Mouse (Mus musculus): ENCODE measurements around the gene Nrp1. TPM values are rescaled to one million over a fixed set of nuclear protein-coding genes. Genes with fewer than 3 reads are reported as not detected.
A peak's percentile ranks its signal among the peaks of the same experiment; 100 is the strongest.

Gene Nrp1
- total RNA-seq, 1 experiment from 2014 or later, result 7.7 TPM

GRCm38 (mm10) chr8:128362940-128363595, 4.7 kb downstream of the Nrp1 start:
- peak; percentile 83 for ATAC-seq (replicated peaks; ENCODE audit: low read depth, poor library complexity, severe bottlenecking)

GRCm38 (mm10) chr8:128370496-128370895, 12.1 kb downstream of the Nrp1 start:
- no peak for ATAC-seq (replicated peaks; ENCODE audit: low read depth, poor library complexity, severe bottlenecking)

DNA sequence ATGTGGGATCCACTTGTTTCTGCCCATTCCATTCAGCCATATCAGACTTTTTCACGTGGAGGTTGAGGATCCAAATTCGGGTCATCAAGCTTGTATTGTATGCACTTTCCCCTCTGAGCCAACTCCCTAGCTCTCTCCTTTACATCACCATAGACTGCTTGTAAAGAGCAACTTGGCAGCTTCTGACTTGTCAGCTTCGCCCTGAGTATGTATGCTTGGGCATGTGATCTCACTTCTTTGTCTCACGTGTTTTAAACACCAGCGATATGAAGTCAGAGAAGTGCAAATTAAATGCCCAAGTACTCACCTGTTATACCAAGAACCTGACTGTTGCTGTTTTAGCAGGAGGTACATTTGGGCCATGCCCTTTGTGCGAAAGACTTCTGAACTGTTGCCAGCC, 12.6 kb downstream of the Nrp1 start:
- no peak for ATAC-seq (replicated peaks; ENCODE audit: low read depth, poor library complexity, severe bottlenecking)

DNA sequence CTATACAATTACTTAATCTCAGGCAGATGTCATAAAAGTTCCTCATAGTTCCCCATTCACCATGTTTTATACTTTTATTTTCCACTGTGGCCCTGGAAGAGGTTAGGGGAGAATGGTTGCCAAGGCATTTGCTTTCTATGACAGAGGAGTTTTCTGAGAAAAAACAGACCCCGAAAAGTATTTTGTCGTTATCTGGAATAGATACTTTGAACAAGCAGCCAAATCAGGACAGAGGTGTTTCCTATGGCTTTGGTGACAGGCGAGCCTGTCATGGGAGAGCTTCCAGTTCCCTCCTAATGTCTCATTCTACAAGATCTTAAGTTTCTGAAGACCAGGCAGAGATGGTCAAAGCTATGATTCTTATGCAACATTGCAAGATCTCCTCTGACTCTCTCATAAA, 13.4 kb downstream of the Nrp1 start:
- no peak for ATAC-seq (replicated peaks; ENCODE audit: low read depth, poor library complexity, severe bottlenecking)

DNA sequence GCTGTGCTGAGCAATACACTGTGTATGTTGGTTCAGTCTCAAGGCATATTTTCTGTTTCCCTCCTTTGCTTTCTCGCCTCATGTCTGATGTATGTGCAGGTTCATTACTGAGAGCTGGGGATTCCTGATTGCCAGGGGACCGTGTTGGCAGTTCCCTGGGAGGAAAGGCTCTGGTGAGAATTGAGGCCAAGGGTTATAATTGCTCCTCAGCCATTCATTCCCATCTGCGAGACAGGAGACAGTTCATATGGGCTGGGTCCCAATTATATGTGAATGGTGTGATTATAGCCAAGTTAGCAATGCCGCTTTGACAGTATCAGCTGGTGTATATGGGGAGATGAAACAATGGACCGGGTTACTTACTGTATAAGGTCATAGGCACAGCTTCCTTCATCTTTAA, 14.3 kb downstream of the Nrp1 start:
- no peak for ATAC-seq (replicated peaks; ENCODE audit: low read depth, poor library complexity, severe bottlenecking)

GRCm38 (mm10) chr8:128373418-128373817, 15.0 kb downstream of the Nrp1 start:
- ATAC-seq (replicated peaks; ENCODE audit: low read depth, poor library complexity, severe bottlenecking), result no peak

DNA sequence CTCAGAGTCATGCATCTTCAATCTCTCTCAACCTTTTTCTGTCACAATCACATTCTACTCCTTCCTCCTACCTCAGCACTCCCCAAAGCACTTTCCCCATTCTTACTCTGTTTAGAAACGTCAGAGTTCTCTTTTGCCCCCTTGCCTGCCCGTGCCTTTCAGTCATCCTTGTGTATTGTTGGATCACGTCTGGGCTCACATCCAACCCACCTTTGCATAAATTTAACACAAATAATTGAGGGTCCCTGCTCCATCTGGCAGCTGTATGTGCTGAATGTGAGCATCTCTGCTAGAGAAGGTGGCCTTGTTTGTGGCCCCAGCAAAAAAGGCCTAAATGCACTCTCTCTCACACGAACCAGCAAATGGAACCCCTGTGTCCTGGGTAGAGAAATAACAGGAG, 16.9 kb downstream of the Nrp1 start:
- ATAC-seq (replicated peaks; ENCODE audit: low read depth, poor library complexity, severe bottlenecking), result no peak

DNA sequence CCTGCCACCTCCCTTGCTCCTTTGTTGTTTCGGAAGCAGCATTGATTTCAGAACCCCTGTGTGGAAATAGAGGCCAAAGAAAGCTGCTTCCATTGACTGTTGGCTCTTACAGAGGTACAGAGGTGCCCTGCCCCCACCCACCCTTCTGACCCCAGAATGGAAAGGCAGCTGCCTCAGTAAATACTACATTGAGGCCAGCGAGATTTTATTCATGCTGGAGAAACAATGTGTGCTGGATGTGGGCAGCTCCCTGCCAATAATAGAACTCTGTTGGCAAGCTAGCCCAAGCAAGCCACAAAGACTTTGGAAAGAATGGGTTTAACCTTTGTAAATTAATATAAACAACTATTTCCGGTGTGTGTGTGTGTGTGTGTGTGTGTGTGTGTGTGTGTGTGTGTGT, 24.8 kb downstream of the Nrp1 start:
- no peak for ATAC-seq (replicated peaks; ENCODE audit: low read depth, poor library complexity, severe bottlenecking)

DNA sequence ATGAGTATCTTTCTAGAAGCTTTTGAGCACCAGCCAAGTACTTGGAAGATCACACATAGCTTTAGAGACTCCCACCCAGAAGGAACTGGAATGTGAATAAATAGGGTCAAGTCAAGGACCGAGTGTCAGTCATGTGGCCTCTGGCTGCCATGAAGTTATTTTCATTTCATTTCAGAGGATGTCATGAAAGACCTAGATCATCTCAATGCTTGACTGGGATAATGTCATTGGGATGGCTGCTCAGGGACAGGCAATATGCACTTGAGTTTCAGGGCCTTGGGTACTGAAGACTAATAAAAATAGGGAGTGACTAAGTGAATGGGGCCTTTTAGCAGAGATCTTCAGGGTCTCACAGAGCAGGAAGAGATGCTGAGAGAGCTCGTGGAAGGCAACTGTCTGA, 26.0 kb downstream of the Nrp1 start:
- ATAC-seq (replicated peaks; ENCODE audit: low read depth, poor library complexity, severe bottlenecking), result no peak

DNA sequence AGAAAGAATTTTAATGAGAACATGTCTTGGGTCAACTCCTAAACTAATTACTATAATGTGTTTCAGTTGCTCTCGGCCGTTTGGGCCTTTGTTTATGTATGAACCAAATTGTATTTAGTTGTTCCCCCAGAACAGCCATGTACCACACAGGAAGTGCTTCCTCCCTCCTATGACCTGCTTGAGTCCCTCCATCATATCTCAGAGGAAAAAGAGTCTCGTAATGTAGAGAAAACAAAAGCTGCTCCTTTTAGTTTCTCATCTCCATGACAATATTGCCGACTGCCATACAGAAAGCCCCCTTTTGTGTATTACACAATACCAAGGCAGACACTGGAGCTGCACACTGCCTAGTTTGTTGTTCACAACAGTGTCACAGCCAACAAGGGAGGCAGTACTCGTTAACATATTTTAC, 26.5 kb downstream of the Nrp1 start:
- ATAC-seq (replicated peaks; ENCODE audit: low read depth, poor library complexity, severe bottlenecking), result no peak

DNA sequence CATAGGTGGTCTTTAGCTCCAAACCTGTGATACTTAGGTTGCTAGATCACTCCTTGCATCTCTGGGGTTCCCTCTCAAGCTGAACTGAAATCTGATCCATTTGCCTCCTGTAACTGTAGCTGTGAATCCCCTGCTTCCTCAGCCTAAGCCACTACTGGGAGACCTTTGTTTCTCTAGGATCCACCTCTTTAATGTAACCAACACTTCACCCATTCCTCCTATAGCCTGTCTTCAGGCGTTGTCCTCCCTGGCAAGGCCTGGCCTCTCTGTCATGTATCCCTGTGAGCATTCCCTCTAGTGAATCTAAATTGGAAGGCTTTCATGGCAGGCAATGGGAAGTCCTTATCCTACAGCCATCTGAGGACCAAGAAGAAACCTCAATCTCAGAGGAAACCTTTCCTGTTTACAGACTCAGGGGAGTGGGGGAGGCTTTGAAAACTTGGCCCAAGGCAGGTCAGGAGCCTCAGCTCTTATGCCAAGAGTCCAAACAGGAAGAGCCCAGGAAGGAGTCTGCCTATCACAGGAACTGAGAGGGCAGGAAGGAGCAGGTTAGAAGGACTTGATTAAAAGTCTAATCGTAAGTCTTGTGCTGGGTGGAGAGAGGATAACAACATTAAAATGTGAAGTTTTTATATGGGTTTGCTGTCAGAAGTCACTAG, 28.7 kb downstream of the Nrp1 start:
- 0 out of 2 replicates have a peak, but pooled peaks have one; percentile 39 for ATAC-seq (replicated peaks; ENCODE audit: low read depth, poor library complexity, severe bottlenecking)

GRCm38 (mm10) chr8:128390759-128391158, 32.4 kb downstream of the Nrp1 start:
- no peak for ATAC-seq (replicated peaks; ENCODE audit: low read depth, poor library complexity, severe bottlenecking)

DNA sequence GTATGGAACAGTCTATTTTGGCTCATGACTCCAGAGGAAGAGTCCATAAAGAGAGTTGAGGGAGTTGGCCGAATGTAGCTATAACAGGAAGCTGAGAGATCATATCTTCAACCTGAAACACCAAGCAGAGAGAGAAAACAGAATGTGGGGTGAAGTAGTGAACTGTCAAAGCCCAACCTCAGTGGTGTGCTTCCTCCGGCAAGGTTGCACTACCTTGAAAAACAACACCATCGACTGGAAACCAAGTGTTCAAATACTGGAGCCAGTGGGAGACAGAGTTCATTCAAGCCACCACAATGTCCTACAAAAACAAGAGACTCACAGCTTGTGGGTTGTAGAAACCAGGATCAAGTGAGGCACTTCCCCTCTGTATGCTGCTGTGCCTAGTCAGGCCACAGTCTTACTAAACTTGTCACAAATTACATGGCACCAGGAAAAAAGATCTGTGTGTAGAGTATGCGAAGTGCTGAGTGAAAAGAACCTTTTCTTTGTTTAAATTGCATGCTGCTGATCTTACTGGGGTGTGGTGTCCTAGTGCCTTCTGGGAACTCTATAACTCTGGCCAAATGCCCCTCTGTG, 32.9 kb downstream of the Nrp1 start:
- peak; percentile 46; the same call in 1 of the 2 replicates for ATAC-seq (replicated peaks; ENCODE audit: low read depth, poor library complexity, severe bottlenecking)

DNA sequence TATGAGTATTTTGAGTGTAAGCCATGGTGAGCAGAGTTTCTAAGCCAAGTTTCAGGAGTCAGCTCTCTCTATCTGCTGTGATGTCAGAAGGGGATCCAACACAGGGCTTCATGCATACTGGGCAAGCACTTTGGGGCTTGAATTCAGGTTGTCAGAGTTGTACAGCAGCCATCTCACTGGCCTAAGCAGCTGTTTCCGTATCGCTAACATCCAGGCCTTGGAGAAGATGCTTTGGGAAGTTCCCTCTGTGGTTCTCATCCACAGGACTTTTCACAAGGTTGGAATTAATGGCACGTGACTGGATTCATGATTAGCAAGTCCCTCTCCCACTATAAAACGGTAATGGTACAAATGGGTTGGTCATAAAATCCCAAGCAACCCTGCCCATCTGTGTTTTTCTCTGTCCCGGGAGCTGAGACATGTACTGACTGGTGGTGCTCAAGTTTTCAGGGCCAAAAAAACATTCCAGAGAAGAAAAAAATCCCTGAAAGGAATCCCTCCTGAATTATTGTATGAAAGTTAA, 36.3 kb downstream of the Nrp1 start:
- no peak for ATAC-seq (replicated peaks; ENCODE audit: low read depth, poor library complexity, severe bottlenecking)

GRCm38 (mm10) chr8:128396968-128397367, 38.6 kb downstream of the Nrp1 start:
- ATAC-seq (replicated peaks; ENCODE audit: low read depth, poor library complexity, severe bottlenecking), result no peak

DNA sequence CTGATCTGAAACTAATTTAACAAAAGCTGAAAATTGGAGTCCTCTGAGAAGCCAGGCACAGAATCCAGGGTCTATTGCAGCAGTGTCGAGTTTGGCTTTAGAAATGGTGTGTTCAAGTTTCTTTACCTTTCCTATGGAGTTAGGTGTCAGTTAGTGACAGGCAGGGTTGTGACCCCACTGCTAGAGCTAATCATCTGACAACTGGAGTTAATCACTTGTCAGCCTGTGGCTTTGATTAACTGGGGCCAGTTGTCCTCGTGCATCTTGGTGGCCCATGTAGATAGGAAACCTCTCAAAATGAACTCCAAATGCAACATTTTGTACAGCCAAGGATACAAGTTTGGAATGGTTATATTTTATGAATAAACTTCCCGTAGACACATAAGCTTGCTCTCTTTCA, 39.0 kb downstream of the Nrp1 start:
- no peak for ATAC-seq (replicated peaks; ENCODE audit: low read depth, poor library complexity, severe bottlenecking)

DNA sequence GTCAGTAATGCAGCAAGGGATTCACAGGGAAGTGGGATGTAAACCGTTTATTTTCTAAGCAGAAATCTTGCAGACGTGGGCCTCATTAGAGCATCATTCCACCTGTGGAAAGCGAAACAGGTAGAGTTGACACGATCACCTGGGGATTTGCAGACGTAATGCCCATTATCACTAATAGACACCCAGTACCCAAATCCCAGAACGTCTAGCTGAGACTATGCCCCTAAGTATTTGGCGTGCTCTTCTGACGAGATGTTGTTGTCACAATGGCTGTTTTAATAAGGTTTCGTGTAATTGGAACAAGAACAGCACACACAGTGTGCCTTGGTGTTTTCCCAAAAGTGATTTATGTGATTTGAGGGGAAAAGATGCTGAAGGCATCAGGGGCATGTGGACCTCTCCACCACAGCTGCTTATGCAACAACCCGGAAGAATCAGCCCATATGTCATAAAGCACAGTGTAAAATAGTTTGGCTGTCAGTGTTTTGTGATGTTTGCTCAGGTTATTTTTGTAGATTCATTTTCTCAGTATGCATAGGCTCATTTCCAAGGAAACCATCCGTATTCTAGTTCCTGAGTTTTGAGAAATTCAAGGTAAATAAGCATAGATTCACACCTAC, 40.2 kb downstream of the Nrp1 start:
- no peak for ATAC-seq (replicated peaks; ENCODE audit: low read depth, poor library complexity, severe bottlenecking)

DNA sequence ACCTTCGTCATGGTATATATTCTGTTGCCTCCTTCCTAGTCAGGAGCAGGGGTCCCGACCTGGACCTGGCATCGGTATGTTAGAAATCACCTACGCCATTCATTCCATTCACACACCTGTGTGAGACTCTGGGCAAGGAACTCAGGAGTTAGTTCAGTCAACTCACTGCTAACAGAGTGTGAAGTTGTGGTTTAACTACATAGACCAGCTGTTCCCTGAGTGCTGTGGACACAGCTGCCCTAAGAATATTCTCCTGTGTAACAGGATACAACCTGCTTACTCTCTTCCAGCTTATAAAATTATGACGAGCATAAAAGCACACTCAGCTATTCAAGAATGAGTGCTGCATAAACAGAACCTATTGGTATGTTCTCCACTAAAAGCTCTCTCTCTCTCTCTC, 41.9 kb downstream of the Nrp1 start:
- no peak for ATAC-seq (replicated peaks; ENCODE audit: low read depth, poor library complexity, severe bottlenecking)

DNA sequence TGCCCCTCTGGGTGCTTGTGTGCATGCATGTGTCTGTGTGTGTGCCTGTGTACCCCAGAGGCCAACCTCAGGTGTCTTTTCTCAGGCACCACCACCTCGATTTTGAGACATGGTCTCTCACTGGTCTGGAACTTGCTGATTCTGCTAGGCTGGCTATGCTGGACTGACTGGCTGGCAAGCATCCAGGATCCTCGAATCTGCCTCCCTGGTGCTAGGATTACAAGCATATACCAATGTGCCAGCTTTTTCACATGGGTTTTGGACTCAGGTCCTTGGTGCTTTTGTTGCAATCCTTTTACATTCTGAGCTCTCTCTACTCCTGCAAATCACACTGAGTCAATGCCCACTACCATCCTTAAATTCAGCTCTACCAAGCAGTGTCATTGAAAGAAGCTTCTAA, 46.5 kb downstream of the Nrp1 start:
- ATAC-seq (replicated peaks; ENCODE audit: low read depth, poor library complexity, severe bottlenecking), result no peak

DNA sequence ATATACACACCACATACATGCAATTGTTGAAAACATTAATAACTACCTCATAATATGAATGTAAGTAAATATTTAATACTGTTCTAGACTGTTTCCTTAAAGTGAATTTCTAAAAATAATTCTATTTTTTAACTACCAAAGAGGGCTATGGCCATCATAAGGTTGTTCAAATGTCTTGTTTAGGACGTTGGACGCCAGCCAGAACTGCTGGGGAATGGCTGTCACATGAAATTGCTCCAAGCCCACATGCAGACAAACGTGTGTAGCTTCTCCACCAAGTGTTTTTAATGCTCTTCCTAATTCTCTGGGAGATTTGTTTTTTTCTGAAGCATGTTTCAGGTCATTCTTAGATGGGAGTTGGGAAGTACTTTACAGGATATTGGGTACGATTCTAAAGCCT, 55.0 kb downstream of the Nrp1 start:
- ATAC-seq (replicated peaks; ENCODE audit: low read depth, poor library complexity, severe bottlenecking), result no peak

All from common myeloid progenitor, adult 5-6 weeks (primary cell).